Mouse (Mus musculus) embryonic facial prominence, embryonic 15.5 days (tissue): ENCODE data around the gene Dstyk. TPM values are rescaled to one million over a fixed set of nuclear protein-coding genes. Genes with fewer than 3 reads are reported as not detected.

Source experiments
- ATAC-seq: fragments of 200-750 bp; cut with Nextera tagmentation; 2 replicates; pipeline ENCODE4 v1.8.0; 2017; ENCODE audit warnings: low read depth, moderate TSS enrichment; ENCODE audit not compliant: insufficient number of reproducible peaks, low FRiP score, low TSS enrichment
- H3K27ac ChIP-seq: fragments of 300-500 bp; sonication (generic); replicated peaks from 2 replicates; pipeline ENCODE4 v1.5.1; 2015; ENCODE audit warnings: mild to moderate bottlenecking, inconsistent platforms
- H3K27me3 ChIP-seq: fragments of 300-500 bp; sonication (generic); 2 replicates; pipeline ENCODE4 v1.6.1; 2015; ENCODE audit warnings: inconsistent platforms
- H3K36me3 ChIP-seq: fragments of 300-500 bp; sonication (generic); 2 replicates; pipeline ENCODE4 v1.6.1; 2015; ENCODE audit warnings: mild to moderate bottlenecking, inconsistent platforms
- H3K4me1 ChIP-seq: fragments of 300-500 bp; sonication (generic); 2 replicates; pipeline ENCODE4 v1.6.1; 2015; ENCODE audit warnings: inconsistent platforms
- H3K4me2 ChIP-seq: fragments of 300-500 bp; sonication (generic); replicated peaks from 2 replicates; pipeline ENCODE4 v1.6.1; 2015; ENCODE audit warnings: mild to moderate bottlenecking, inconsistent platforms
- H3K4me3 ChIP-seq: fragments of 300-500 bp; sonication (generic); replicated peaks from 2 replicates; pipeline ENCODE4 v1.5.1; 2015; ENCODE audit warnings: mild to moderate bottlenecking, inconsistent platforms
- H3K9ac ChIP-seq: fragments of 300-500 bp; sonication (generic); 2 replicates; pipeline ENCODE4 v1.6.1; 2015; ENCODE audit warnings: inconsistent platforms
- H3K9me3 ChIP-seq: fragments of 300-500 bp; sonication (generic); replicated peaks from 2 replicates; pipeline ENCODE4 v1.6.1; 2016; ENCODE audit warnings: inconsistent platforms
- WGBS: fragments of 180-500 bp; shearing (Covaris S2); methylation state at CpG from one replicate; pipeline ENCODE4 v1.1.7; 2015; 5-methylcytosine and 5-hydroxymethylcytosine counted together
- polyA plus RNA-seq: library from polyadenylated mRNA; unstranded; fragments of >200 nt; fragmentation: Nextera tagmentation; extraction: Ambion mirVana; gene quantifications from 2 replicates; pipeline ENCODE4 v1.2.1, GENCODE M21; 2015

The Dstyk gene
- polyA plus RNA-seq, 1 experiment from 2014 or later: 15.6 TPM

GRCm38 (mm10) chr1:132376211-132377054 is 40.9 kb upstream of the Dstyk start:
- no peak overlapping the region for H3K4me2 ChIP-seq
- H3K36me3 ChIP-seq: peaks cover 28% of the 10 kb centered on the region
- peak overlapping the region; percentile 39 for H3K27ac ChIP-seq
- no peak for ATAC-seq
- H3K9me3 ChIP-seq: no peaks in the 10 kb centered on the region
- H3K9ac ChIP-seq: no peak overlapping the region
- no peaks in the 10 kb centered on the region for H3K27me3 ChIP-seq
- H3K4me3 ChIP-seq: no peak overlapping the region
- 56% methylated on average over 8 of the region's 8 CpGs for WGBS
- peaks cover 65% of the 10 kb centered on the region for H3K4me1 ChIP-seq

GRCm38 (mm10) chr1:132377055-132377365 is 40.3 kb upstream of the Dstyk start:
- peaks cover 28% of the 10 kb centered on the region for H3K36me3 ChIP-seq
- no peak for ATAC-seq
- H3K27ac ChIP-seq: peak overlapping the region; percentile 39; the same call in 1 of the 2 replicates
- H3K4me1 ChIP-seq: peaks cover 59% of the 10 kb centered on the region
- H3K4me2 ChIP-seq: no peak overlapping the region
- H3K27me3 ChIP-seq: no peaks in the 10 kb centered on the region
- H3K9ac ChIP-seq: no peak overlapping the region
- H3K4me3 ChIP-seq: no peak overlapping the region
- 55% methylated on average over 7 of the region's 7 CpGs for whole genome bisulfite sequencing
- no peaks in the 10 kb centered on the region for H3K9me3 ChIP-seq

GRCm38 (mm10) chr1:132377811-132378210 is 39.5 kb upstream of the Dstyk start:
- H3K27me3 ChIP-seq: no peaks in the 10 kb centered on the region
- H3K4me1 ChIP-seq: peaks cover 51% of the 10 kb centered on the region
- ATAC-seq: no peak
- H3K4me2 ChIP-seq: no peak overlapping the region
- H3K9ac ChIP-seq: no peak overlapping the region
- H3K27ac ChIP-seq: no peak overlapping the region; the same call in 1 of the 2 replicates
- WGBS: 66% methylated on average over 3 of the region's 3 CpGs
- no peaks in the 10 kb centered on the region for H3K9me3 ChIP-seq
- peaks cover 28% of the 10 kb centered on the region for H3K36me3 ChIP-seq
- H3K4me3 ChIP-seq: no peak overlapping the region

- WGBS: 83% methylated on average over 27 of the region's 27 CpGs
These were observed 36.7 kb upstream of the Dstyk start for GRCm38 (mm10) chr1:132380550-132381100.

GRCm38 (mm10) chr1:132381929-132382328 is 35.4 kb upstream of the Dstyk start:
- Histone ChIP-seq H3K9ac (no peak overlapping the region), H3K27ac (no peak overlapping the region), H3K27me3 (no peaks in the 10 kb centered on the region), H3K4me2 (no peak overlapping the region), H3K4me1 (peaks cover 42% of the 10 kb centered on the region), H3K4me3 (no peak overlapping the region), H3K9me3 (no peaks in the 10 kb centered on the region), H3K36me3 (peaks cover 28% of the 10 kb centered on the region)
- ATAC-seq: no peak
- WGBS: 76% methylated on average over 10 of the region's 10 CpGs

More at GRCm38 (mm10) chr1:132380550-132381100, 36.7 kb upstream of the Dstyk start:
- no peak overlapping the region for H3K4me2 ChIP-seq
- peaks cover 42% of the 10 kb centered on the region for H3K4me1 ChIP-seq
- no peak overlapping the region for H3K27ac ChIP-seq
- H3K27me3 ChIP-seq: no peaks in the 10 kb centered on the region
- no peaks in the 10 kb centered on the region for H3K9me3 ChIP-seq
- no peak overlapping the region for H3K9ac ChIP-seq
- no peak overlapping the region for H3K4me3 ChIP-seq
- ATAC-seq: no peak
- peaks cover 28% of the 10 kb centered on the region for H3K36me3 ChIP-seq

GRCm38 (mm10) chr1:132384001-132384554 is 33.3 kb upstream of the Dstyk start:
- Histone ChIP-seq H3K4me2 (no peak overlapping the region), H3K27me3 (no peaks in the 10 kb centered on the region), H3K9me3 (no peaks in the 10 kb centered on the region), H3K4me3 (no peak overlapping the region), H3K9ac (no peak overlapping the region), H3K36me3 (peaks cover 20% of the 10 kb centered on the region), H3K27ac (no peak overlapping the region), H3K4me1 (peaks cover 48% of the 10 kb centered on the region)
- no peak for ATAC-seq
- 79% methylated on average over 8 of the region's 8 CpGs for WGBS

- H3K4me3 ChIP-seq: no peak overlapping the region
- peaks cover 60% of the 10 kb centered on the region for H3K4me1 ChIP-seq
- no peaks in the 10 kb centered on the region for H3K27me3 ChIP-seq
- ATAC-seq: no peak
- H3K27ac ChIP-seq: no peak overlapping the region
- no peak overlapping the region for H3K4me2 ChIP-seq
- H3K9me3 ChIP-seq: no peaks in the 10 kb centered on the region
- no peak overlapping the region for H3K9ac ChIP-seq
- H3K36me3 ChIP-seq: peaks cover 11% of the 10 kb centered on the region
- WGBS: 77% methylated on average over 14 of the region's 14 CpGs
These were observed 32.1 kb upstream of the Dstyk start for GRCm38 (mm10) chr1:132385266-132385665.

- 76% methylated on average over 4 of the region's 4 CpGs for WGBS
These were observed 31.6 kb upstream of the Dstyk start for GRCm38 (mm10) chr1:132385711-132386110.

GRCm38 (mm10) chr1:132386266-132386665 is 31.1 kb upstream of the Dstyk start:
- no peak overlapping the region for H3K9ac ChIP-seq
- peaks cover 1% of the 10 kb centered on the region; the same call in 1 of the 2 replicates for H3K36me3 ChIP-seq
- 76% methylated on average over 4 of the region's 4 CpGs for WGBS
- H3K4me3 ChIP-seq: no peak overlapping the region
- H3K4me1 ChIP-seq: peaks cover 67% of the 10 kb centered on the region
- no peak for ATAC-seq
- H3K27me3 ChIP-seq: no peaks in the 10 kb centered on the region
- no peak overlapping the region for H3K4me2 ChIP-seq
- no peaks in the 10 kb centered on the region for H3K9me3 ChIP-seq
- H3K27ac ChIP-seq: no peak overlapping the region

More at GRCm38 (mm10) chr1:132385711-132386110, 31.6 kb upstream of the Dstyk start:
- H3K27me3 ChIP-seq: no peaks in the 10 kb centered on the region
- H3K4me1 ChIP-seq: peaks cover 64% of the 10 kb centered on the region
- no peaks in the 10 kb centered on the region for H3K9me3 ChIP-seq
- H3K4me3 ChIP-seq: no peak overlapping the region
- ATAC-seq: no peak
- no peak overlapping the region for H3K4me2 ChIP-seq
- H3K9ac ChIP-seq: no peak overlapping the region
- H3K27ac ChIP-seq: no peak overlapping the region
- H3K36me3 ChIP-seq: peaks cover 7% of the 10 kb centered on the region

- no peaks in the 10 kb centered on the region for H3K36me3 ChIP-seq
- ATAC-seq: no peak
- 0 out of 2 replicates have a peak overlapping the region, but pooled peaks have one; percentile 1 for H3K9ac ChIP-seq
- H3K9me3 ChIP-seq: no peaks in the 10 kb centered on the region
- 0 out of 2 replicates have a peak overlapping the region, but pooled peaks have one; percentile 63 for H3K27ac ChIP-seq
- 27% methylated on average over 4 of the region's 4 CpGs for WGBS
- H3K4me1 ChIP-seq: peaks cover 67% of the 10 kb centered on the region
- H3K27me3 ChIP-seq: no peaks in the 10 kb centered on the region
- H3K4me2 ChIP-seq: peak overlapping the region; percentile 93; the same call in 1 of the 2 replicates
- 0 out of 2 replicates have a peak overlapping the region, but pooled peaks have one; percentile 3 for H3K4me3 ChIP-seq
These were observed 29.4 kb upstream of the Dstyk start for GRCm38 (mm10) chr1:132387943-132388342.
